Mouse (Mus musculus) liver, embryonic 12.5 days (tissue): ENCODE data around the gene Rps6ka1. TPM values are rescaled to one million over a fixed set of nuclear protein-coding genes. Genes with fewer than 3 reads are reported as not detected.
"Not testable (repeated sequence)": the region's sequence is repeated elsewhere in the genome, so short reads cannot be mapped to it uniquely, and the experiment has no call there.

Source experiments
- ATAC-seq: fragments of 200-750 bp; cut with Nextera tagmentation; 2 replicates; pipeline ENCODE4 v1.8.0; 2017; ENCODE audit warnings: moderate number of reproducible peaks, mild to moderate bottlenecking, moderate library complexity
- H3K27ac ChIP-seq: fragments of 300-500 bp; sonication (generic); 2 replicates; pipeline ENCODE4 v1.5.1; 2016; ENCODE audit warnings: mild to moderate bottlenecking
- H3K27me3 ChIP-seq: fragments of 300-500 bp; sonication (generic); replicated peaks from 2 replicates; pipeline ENCODE4 v1.6.1; 2016; ENCODE audit warnings: mild to moderate bottlenecking, moderate library complexity
- H3K36me3 ChIP-seq: fragments of 300-500 bp; sonication (generic); 2 replicates; pipeline ENCODE4 v1.6.1; 2016; ENCODE audit warnings: mild to moderate bottlenecking, moderate library complexity
- H3K4me1 ChIP-seq: fragments of 300-500 bp; sonication (generic); 2 replicates; pipeline ENCODE4 v1.6.1; 2016
- H3K4me2 ChIP-seq: fragments of 300-500 bp; sonication (generic); 2 replicates; pipeline ENCODE4 v1.6.1; 2016; ENCODE audit warnings: mild to moderate bottlenecking, moderate library complexity
- H3K4me3 ChIP-seq: fragments of 300-500 bp; sonication (generic); 2 replicates; pipeline ENCODE4 v1.5.1; 2016; ENCODE audit warnings: mild to moderate bottlenecking, moderate library complexity
- H3K9ac ChIP-seq: fragments of 300-500 bp; sonication (generic); 2 replicates; pipeline ENCODE4 v1.6.1; 2016; ENCODE audit warnings: mild to moderate bottlenecking, moderate library complexity
- H3K9me3 ChIP-seq: fragments of 300-500 bp; sonication (generic); replicated peaks from 2 replicates; pipeline ENCODE4 v1.6.1; 2016; ENCODE audit warnings: mild to moderate bottlenecking, moderate library complexity
- WGBS: fragments of 180-500 bp; shearing (Covaris S2); methylation state at CpG from one replicate; pipeline ENCODE4 v1.1.7; 2016; ENCODE audit not compliant: insufficient replicate concordance; 5-methylcytosine and 5-hydroxymethylcytosine counted together
- polyA plus RNA-seq: library from polyadenylated mRNA; unstranded; fragments of >200 nt; fragmentation: Nextera tagmentation; extraction: Ambion mirVana; gene quantifications from 2 replicates; pipeline ENCODE4 v1.2.1, GENCODE M21; 2016

The Rps6ka1 gene
- polyA plus RNA-seq, 1 experiment from 2014 or later: 60.9 TPM

DNA sequence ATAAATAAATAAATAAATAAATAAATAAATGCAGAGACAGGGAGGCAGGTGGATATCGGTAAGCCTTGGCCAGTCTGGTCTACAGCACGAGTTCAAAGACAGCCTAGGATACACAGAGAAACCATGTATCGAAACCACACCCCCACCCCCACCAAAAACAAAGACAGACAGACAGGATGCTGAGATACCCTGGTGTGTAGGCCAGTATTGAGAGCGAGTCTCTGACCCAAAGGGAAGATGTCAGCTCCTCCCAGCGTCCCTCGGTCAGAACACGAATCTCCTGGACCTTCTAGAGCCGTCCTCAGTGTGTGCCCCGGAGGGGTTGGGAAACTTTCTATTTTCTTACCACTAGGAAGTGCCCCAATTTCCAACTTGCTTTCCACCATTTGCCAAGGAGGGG lies 42.5 kb downstream of the Rps6ka1 start:
- 69% methylated on average over 9 of the region's 9 CpGs for WGBS

DNA sequence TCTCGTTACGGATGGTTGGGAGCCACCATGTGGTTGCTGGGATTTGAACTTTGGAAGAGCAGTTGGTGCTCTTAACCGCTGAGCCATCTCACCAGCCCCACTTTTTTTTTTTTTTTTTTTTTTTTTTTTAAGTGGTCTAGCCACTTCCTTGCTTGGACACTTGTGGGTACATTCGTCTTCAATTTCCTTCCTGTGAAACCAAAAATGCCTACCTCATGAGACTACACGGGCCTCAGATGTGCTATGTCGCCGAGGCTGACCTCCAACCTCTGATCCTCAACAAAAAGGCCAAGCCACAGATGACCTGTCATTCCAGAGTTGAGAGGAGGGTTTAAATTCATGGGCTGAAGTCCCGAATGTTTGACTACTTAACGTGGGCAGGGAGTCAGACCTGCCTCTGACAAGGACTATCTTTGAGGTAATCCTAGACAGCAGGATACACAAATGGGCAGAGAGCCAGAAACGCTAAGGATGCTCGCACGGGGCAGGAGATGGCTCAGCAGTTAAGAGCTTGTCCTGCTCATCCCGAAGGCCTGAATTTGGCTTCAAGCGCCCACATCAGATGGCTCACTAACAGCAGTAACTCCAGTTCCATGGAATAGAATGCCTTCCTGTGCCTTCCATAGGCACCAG lies 43.3 kb downstream of the Rps6ka1 start:
- Histone ChIP-seq H3K9ac (no peak overlapping the region), H3K36me3 (peaks cover 28% of the 10 kb centered on the region), H3K9me3 (no peaks in the 10 kb centered on the region), H3K4me3 (no peak overlapping the region), H3K27ac (no peak overlapping the region), H3K4me2 (no peak overlapping the region), H3K27me3 (no peaks in the 10 kb centered on the region), H3K4me1 (peaks cover 20% of the 10 kb centered on the region)
- no peak for ATAC-seq
- 32% methylated on average over 14 of the region's 14 CpGs for WGBS

More for the DNA sequence above, 42.5 kb downstream of the Rps6ka1 start:
- H3K27me3 ChIP-seq: no peaks in the 10 kb centered on the region
- H3K4me1 ChIP-seq: peaks cover 20% of the 10 kb centered on the region
- ATAC-seq: no peak
- H3K9me3 ChIP-seq: no peaks in the 10 kb centered on the region
- no peak overlapping the region for H3K4me2 ChIP-seq
- H3K9ac ChIP-seq: no peak overlapping the region
- H3K36me3 ChIP-seq: peaks cover 35% of the 10 kb centered on the region
- H3K4me3 ChIP-seq: no peak overlapping the region
- no peak overlapping the region for H3K27ac ChIP-seq

GRCm38 (mm10) chr4:133842992-133843737 lies 44.4 kb downstream of the Rps6ka1 start:
- whole genome bisulfite sequencing: 47% methylated on average over 10 of the region's 10 CpGs
- H3K4me1 ChIP-seq: peaks cover 20% of the 10 kb centered on the region
- no peaks in the 10 kb centered on the region for H3K27me3 ChIP-seq
- no peak overlapping the region for H3K27ac ChIP-seq
- peaks cover 16% of the 10 kb centered on the region for H3K36me3 ChIP-seq
- no peak for ATAC-seq
- no peak overlapping the region for H3K4me2 ChIP-seq
- H3K9me3 ChIP-seq: no peaks in the 10 kb centered on the region
- no peak overlapping the region for H3K4me3 ChIP-seq
- H3K9ac ChIP-seq: no peak overlapping the region

- ATAC-seq, H3K4me3 ChIP-seq, H3K27me3 ChIP-seq, H3K4me2 ChIP-seq, H3K36me3 ChIP-seq, H3K9ac ChIP-seq, H3K9me3 ChIP-seq: not testable (repeated sequence)
- WGBS: 73% methylated on average over 6 of the region's 7 CpGs
- Histone ChIP-seq H3K4me1 (peaks cover 20% of the 10 kb centered on the region), H3K27ac (peak overlapping the region; percentile 20; the same call in 1 of the 2 replicates)
Observed at GRCm38 (mm10) chr4:133841756-133842483, 45.7 kb downstream of the Rps6ka1 start.

DNA sequence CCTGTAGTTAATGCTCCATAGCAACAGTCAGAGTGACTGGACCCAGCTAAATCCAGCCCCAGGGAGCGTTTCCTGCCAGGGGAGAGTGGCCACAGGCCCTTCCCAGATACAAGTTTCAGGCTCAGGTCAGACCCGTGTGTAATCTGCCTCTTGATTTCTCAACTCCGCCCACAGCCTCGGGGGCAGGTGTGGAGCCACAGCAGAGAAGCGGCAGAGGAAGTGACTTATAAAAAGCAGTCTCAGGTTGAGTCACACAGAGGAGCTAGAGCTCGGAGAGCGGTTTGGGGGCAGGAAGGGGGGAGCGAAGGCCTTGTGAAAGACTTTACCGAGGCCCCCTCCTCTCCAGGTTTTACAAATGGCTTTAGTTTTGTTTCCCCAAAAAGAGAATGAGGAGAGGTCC lies 46.6 kb downstream of the Rps6ka1 start:
- WGBS: 19% methylated on average over 9 of the region's 9 CpGs
- no peak overlapping the region for H3K4me3 ChIP-seq
- H3K4me1 ChIP-seq: peaks cover 20% of the 10 kb centered on the region
- H3K9me3 ChIP-seq: no peaks in the 10 kb centered on the region
- H3K9ac ChIP-seq: no peak overlapping the region
- H3K27me3 ChIP-seq: no peaks in the 10 kb centered on the region
- H3K36me3 ChIP-seq: no peaks in the 10 kb centered on the region
- H3K27ac ChIP-seq: 0 out of 2 replicates have a peak overlapping the region, but pooled peaks have one; percentile 20
- no peak for ATAC-seq
- H3K4me2 ChIP-seq: no peak overlapping the region

DNA sequence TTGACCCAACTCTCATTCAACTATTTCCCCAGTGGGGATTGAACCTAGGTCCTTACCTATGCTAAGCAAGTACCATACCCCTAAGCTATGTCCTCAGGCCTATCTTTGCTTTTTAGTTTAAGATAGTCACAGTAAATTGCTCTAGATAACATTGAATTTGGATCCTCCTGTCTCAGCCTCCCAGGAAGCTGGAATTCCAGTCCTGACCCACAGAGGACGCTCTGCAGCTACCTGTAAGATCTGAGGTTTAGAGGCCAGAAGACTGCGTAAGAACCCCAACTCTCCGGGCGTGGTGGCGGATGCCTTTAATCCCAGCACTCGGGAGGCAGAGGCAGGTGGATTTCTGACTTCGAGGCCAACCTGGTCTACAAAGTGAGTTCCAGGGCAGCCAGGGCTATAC lies 47.1 kb downstream of the Rps6ka1 start:
- Histone ChIP-seq H3K4me3 (no peak overlapping the region), H3K4me1 (peaks cover 20% of the 10 kb centered on the region), H3K4me2 (no peak overlapping the region), H3K27ac (no peak overlapping the region), H3K9ac (no peak overlapping the region), H3K9me3 (no peaks in the 10 kb centered on the region), H3K27me3 (no peaks in the 10 kb centered on the region), H3K36me3 (no peaks in the 10 kb centered on the region)
- 76% methylated on average over 7 of the region's 7 CpGs for WGBS
- ATAC-seq: no peak

GRCm38 (mm10) chr4:133839385-133839826 lies 48.2 kb downstream of the Rps6ka1 start:
- no peaks in the 10 kb centered on the region for H3K27me3 ChIP-seq
- no peak overlapping the region for H3K9ac ChIP-seq
- H3K27ac ChIP-seq: no peak overlapping the region
- no peak for ATAC-seq
- no peaks in the 10 kb centered on the region for H3K9me3 ChIP-seq
- H3K4me1 ChIP-seq: peaks cover 20% of the 10 kb centered on the region
- H3K36me3 ChIP-seq: no peaks in the 10 kb centered on the region
- WGBS: 58% methylated on average over 4 of the region's 4 CpGs
- H3K4me2 ChIP-seq: no peak overlapping the region
- H3K4me3 ChIP-seq: no peak overlapping the region

GRCm38 (mm10) chr4:133836575-133836974 lies 51.0 kb downstream of the Rps6ka1 start:
- no peaks in the 10 kb centered on the region for H3K27me3 ChIP-seq
- no peak overlapping the region for H3K4me2 ChIP-seq
- peaks cover 13% of the 10 kb centered on the region for H3K4me1 ChIP-seq
- WGBS: 41% methylated on average over 10 of the region's 10 CpGs
- no peaks in the 10 kb centered on the region for H3K36me3 ChIP-seq
- H3K4me3 ChIP-seq: no peak overlapping the region
- ATAC-seq: 0 out of 2 replicates have a peak, but pooled peaks have one; percentile 44
- no peak overlapping the region for H3K27ac ChIP-seq
- no peak overlapping the region for H3K9ac ChIP-seq
- H3K9me3 ChIP-seq: no peaks in the 10 kb centered on the region

- H3K4me3 ChIP-seq: no peak overlapping the region
- ATAC-seq: no peak
- no peak overlapping the region for H3K27ac ChIP-seq
- WGBS: 83% methylated on average over 5 of the region's 5 CpGs
- H3K36me3 ChIP-seq: no peaks in the 10 kb centered on the region
- peaks cover 5% of the 10 kb centered on the region; the same call in 1 of the 2 replicates for H3K4me1 ChIP-seq
- no peak overlapping the region for H3K4me2 ChIP-seq
- no peaks in the 10 kb centered on the region for H3K9me3 ChIP-seq
- no peaks in the 10 kb centered on the region for H3K27me3 ChIP-seq
- no peak overlapping the region for H3K9ac ChIP-seq
Observed at GRCm38 (mm10) chr4:133835211-133835610, 52.4 kb downstream of the Rps6ka1 start.

- no peaks in the 10 kb centered on the region for H3K36me3 ChIP-seq
- no peak overlapping the region for H3K4me2 ChIP-seq
- H3K9ac ChIP-seq: no peak overlapping the region
- peaks cover 20% of the 10 kb centered on the region for H3K4me1 ChIP-seq
- H3K4me3 ChIP-seq: no peak overlapping the region
- 69% methylated on average over 15 of the region's 15 CpGs for WGBS
- H3K27ac ChIP-seq: no peak overlapping the region
- no peaks in the 10 kb centered on the region for H3K9me3 ChIP-seq
- no peaks in the 10 kb centered on the region for H3K27me3 ChIP-seq
- no peak for ATAC-seq
Observed at GRCm38 (mm10) chr4:133832945-133833874, 54.4 kb downstream of the Rps6ka1 start.

DNA sequence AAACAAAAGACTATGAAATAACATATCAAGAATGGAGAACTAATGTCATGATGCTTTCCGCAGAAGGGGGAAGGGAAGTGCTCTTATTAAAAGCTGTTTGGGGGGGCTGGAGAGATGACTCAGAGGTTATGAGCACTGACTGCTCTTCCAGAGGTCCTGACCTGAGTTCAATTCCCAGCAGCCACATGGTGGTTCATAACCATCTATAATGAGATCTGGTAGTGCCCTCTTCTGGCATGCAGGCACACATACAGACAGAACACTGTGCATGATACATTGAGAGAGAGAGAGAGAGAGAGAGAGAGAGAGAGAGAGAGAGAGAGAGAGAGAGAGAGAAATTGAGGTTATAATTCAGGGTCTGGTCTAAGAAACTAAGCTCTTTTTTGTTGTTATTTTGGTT lies 57.1 kb downstream of the Rps6ka1 start:
- no peak overlapping the region for H3K4me2 ChIP-seq

More for the DNA sequence above, 57.1 kb downstream of the Rps6ka1 start:
- H3K9ac ChIP-seq: no peak overlapping the region
- no peak overlapping the region for H3K4me3 ChIP-seq
- ATAC-seq: no peak
- H3K4me1 ChIP-seq: peaks cover 27% of the 10 kb centered on the region
- H3K9me3 ChIP-seq: no peaks in the 10 kb centered on the region
- no peaks in the 10 kb centered on the region for H3K27me3 ChIP-seq
- no peaks in the 10 kb centered on the region for H3K36me3 ChIP-seq
- H3K27ac ChIP-seq: no peak overlapping the region
- WGBS: 83% methylated on average over 1 of the region's 1 CpGs
